Mouse (Mus musculus) limb, embryonic 12.5 days (tissue): Measurements from ENCODE around the gene Rhox4a. TPM values are rescaled to one million over a fixed set of nuclear protein-coding genes. Genes with fewer than 3 reads are reported as not detected.
"Not testable (repeated sequence)": the region's sequence is repeated elsewhere in the genome, so short reads cannot be mapped to it uniquely, and the experiment has no call there.

Source experiments
- ATAC-seq: fragments of 200-750 bp; cut with Nextera tagmentation; 2 replicates; pipeline ENCODE4 v1.8.0; 2017; ENCODE audit warnings: low read depth, moderate TSS enrichment; ENCODE audit not compliant: insufficient number of reproducible peaks, insufficient read depth, low FRiP score, low TSS enrichment
- H3K27ac ChIP-seq: fragments of 300-500 bp; sonication (generic); 2 replicates; pipeline ENCODE4 v1.5.1; 2016; ENCODE audit warnings: mild to moderate bottlenecking, moderate library complexity
- H3K27me3 ChIP-seq: fragments of 300-500 bp; sonication (generic); 2 replicates; pipeline ENCODE4 v1.6.1; 2016; ENCODE audit warnings: mild to moderate bottlenecking, moderate library complexity
- H3K36me3 ChIP-seq: fragments of 300-500 bp; sonication (generic); 2 replicates; pipeline ENCODE4 v1.6.1; 2016; ENCODE audit warnings: mild to moderate bottlenecking, moderate library complexity
- H3K4me1 ChIP-seq: fragments of 300-500 bp; sonication (generic); replicated peaks from 2 replicates; pipeline ENCODE4 v1.6.1; 2016
- H3K4me2 ChIP-seq: fragments of 300-500 bp; sonication (generic); 2 replicates; pipeline ENCODE4 v1.6.1; 2016; ENCODE audit warnings: mild to moderate bottlenecking, moderate library complexity
- H3K4me3 ChIP-seq: fragments of 300-500 bp; sonication (generic); replicated peaks from 2 replicates; pipeline ENCODE4 v1.5.1; 2016; ENCODE audit warnings: mild to moderate bottlenecking
- H3K9ac ChIP-seq: fragments of 300-500 bp; sonication (generic); replicated peaks from 2 replicates; pipeline ENCODE4 v1.6.1; 2016; ENCODE audit warnings: mild to moderate bottlenecking, moderate library complexity
- H3K9me3 ChIP-seq: fragments of 300-500 bp; sonication (generic); 2 replicates; pipeline ENCODE4 v1.6.1; 2016; ENCODE audit warnings: mild to moderate bottlenecking, moderate library complexity
- WGBS: fragments of 180-500 bp; shearing (Covaris S2); methylation state at CpG from one replicate; pipeline ENCODE4 v1.1.7; 2016; 5-methylcytosine and 5-hydroxymethylcytosine counted together
- polyA plus RNA-seq: library from polyadenylated mRNA; unstranded; fragments of >200 nt; fragmentation: Nextera tagmentation; extraction: Ambion mirVana; gene quantifications from 2 replicates; pipeline ENCODE4 v1.2.1, GENCODE M21; 2016

The Rhox4a gene
- polyA plus RNA-seq, result not detected in 2 replicates

DNA sequence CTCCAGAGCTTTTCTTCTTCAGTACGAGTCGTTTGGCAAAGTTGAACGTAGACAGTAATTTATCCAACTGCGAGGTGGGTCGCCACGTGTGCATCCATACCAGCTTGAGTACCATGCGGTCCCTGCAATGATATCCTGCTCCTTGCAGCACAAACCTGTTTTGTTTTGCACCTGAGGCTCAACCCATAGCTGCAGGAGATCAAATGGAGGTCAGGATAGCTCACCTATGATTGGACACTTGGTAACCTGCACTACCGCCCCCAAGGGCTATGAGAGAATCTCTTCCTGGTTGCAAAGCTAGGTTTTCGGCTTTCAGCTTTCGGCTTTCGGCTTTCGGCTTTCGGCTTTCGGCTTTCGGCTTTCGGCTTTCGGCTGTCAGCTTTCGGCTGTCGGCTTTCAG is at the start of gene Rhox4a:
Rhox4a (plus strand) TSS at position 301 of the 400 bp plus-strand sequence.
- not testable (repeated sequence) for H3K36me3 ChIP-seq, H3K4me2 ChIP-seq, H3K27me3 ChIP-seq, H3K4me3 ChIP-seq, H3K9ac ChIP-seq, H3K27ac ChIP-seq, H3K4me1 ChIP-seq, H3K9me3 ChIP-seq, ATAC-seq
- 87% methylated on average over 11 of the region's 19 CpGs for WGBS

DNA sequence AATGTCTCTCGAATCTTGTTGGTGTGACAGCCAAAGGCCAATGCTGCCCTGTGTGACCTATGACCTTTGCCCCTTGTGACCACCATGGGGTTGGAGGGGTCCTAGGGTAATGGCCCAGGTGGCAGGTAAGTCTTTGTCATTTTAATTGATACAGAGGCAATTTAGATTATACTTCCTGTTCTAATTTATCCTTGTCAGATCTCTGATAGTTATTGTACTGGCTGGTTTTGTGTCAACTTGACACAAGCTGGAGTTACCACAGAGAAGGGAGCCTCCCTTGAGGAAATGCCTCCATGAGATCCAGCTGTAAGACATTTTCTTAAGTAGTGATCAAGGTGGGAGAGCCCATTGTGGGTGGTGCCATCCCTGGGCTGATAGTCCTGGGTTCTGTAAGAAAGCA is 43.0 kb upstream of the Rhox4a start, which contains the start of gene Rhox1:
Rhox1 (minus strand) TSS at position 101 of the 400 bp plus-strand sequence.
- not testable (repeated sequence) for H3K27ac ChIP-seq, H3K4me3 ChIP-seq, ATAC-seq, H3K4me1 ChIP-seq, H3K36me3 ChIP-seq, H3K4me2 ChIP-seq, H3K9ac ChIP-seq, H3K27me3 ChIP-seq, H3K9me3 ChIP-seq
- WGBS, result 55% methylated on average over 1 of the region's 1 CpGs

DNA sequence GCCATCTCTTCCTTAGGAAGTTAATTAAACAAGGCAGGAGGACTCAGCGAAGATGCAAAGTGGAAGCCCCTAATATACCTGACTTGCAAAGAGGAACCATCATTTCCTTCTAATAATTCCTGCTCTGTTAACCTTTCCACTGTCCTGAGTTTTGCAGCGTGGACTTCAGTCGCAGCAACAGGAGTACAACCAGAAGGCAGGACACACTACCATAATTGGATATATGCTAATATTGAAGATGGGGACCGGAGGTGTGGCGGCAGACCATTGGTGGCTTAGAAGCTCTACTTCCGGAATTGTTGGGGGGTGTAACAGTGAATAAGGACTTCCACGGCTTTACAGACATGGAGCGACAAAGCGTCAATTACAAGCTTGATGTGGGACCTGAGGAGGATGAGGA is 20.5 kb upstream of the Rhox4a start, which contains the start of gene Rhox2a:
Rhox2a (plus strand) TSS at position 301 of the 400 bp plus-strand sequence.
- H3K4me1 ChIP-seq, result not testable (repeated sequence)

DNA sequence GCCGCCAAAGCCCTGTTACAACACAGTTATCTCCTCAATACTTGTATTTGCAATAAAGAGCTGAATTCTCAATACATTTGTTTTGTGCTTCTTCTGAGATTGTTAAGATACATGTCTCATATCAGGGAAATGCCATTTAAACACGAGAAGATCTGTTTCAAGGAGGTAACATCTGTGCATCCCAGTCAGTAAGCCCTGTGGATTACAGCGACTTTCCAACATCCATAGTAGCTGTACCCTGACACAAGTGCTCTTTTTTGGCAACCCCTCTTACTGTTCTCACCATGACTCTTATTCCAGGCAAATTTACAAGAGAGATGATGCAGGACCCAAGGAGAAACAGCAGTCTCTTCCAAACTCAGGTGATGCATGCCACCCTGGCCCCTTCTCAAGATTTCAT is 15.5 kb upstream of the Rhox4a start, which contains the start of gene Rhox3a:
Rhox3a (plus strand) TSS at position 301 of the 400 bp plus-strand sequence.
- H3K4me2 ChIP-seq, H3K4me1 ChIP-seq, H3K4me3 ChIP-seq, H3K27ac ChIP-seq, ATAC-seq, H3K27me3 ChIP-seq, H3K36me3 ChIP-seq, H3K9ac ChIP-seq, H3K9me3 ChIP-seq: not testable (repeated sequence)
- 92% methylated on average over 1 of the region's 3 CpGs for WGBS

More for the DNA sequence above, 20.5 kb upstream of the Rhox4a start, which contains the start of gene Rhox2a:
- H3K36me3 ChIP-seq, H3K9ac ChIP-seq, H3K27ac ChIP-seq, ATAC-seq, H3K4me2 ChIP-seq, H3K9me3 ChIP-seq, H3K27me3 ChIP-seq, H3K4me3 ChIP-seq: not testable (repeated sequence)
- 100% methylated on average over 2 of the region's 9 CpGs for WGBS

Other genes with a start within 250 kb of the Rhox4a start
- gene Sowahd, start 216.5 kb upstream of the Rhox4a start, polyA plus RNA-seq, result not detected in 2 replicates
- 532 and 542 TPM in 2 replicates for gene Rpl39, start 179.9 kb upstream of the Rhox4a start, polyA plus RNA-seq
- gene Upf3b, start 155.0 kb upstream of the Rhox4a start, polyA plus RNA-seq, result 21.2 and 22.2 TPM in 2 replicates
- gene Nkap, start 138.5 kb upstream of the Rhox4a start, polyA plus RNA-seq, result 17.5 and 19.8 TPM in 2 replicates
- not detected in 2 replicates for gene Akap14, start 96.5 kb upstream of the Rhox4a start, polyA plus RNA-seq
- 393 and 398 TPM in 2 replicates for gene Ndufa1, start 74.2 kb upstream of the Rhox4a start, polyA plus RNA-seq
- 13.0 and 14.4 TPM in 2 replicates for gene Rnf113a1, start 74.1 kb upstream of the Rhox4a start, polyA plus RNA-seq
- gene Gm9, start 54.3 kb upstream of the Rhox4a start, polyA plus RNA-seq, result not detected in 2 replicates
- not detected in 2 replicates for gene Rhox1, start 43.1 kb upstream of the Rhox4a start, polyA plus RNA-seq
- not detected in 2 replicates for gene Rhox2a, start 20.4 kb upstream of the Rhox4a start, polyA plus RNA-seq
- not detected in 2 replicates for gene Rhox3a, start 15.4 kb upstream of the Rhox4a start, polyA plus RNA-seq
- gene Rhox3a2, start 114.7 kb downstream of the Rhox4a start, polyA plus RNA-seq, result not detected in 2 replicates
- not detected in 2 replicates for gene Rhox4a2, start 125.5 kb downstream of the Rhox4a start, polyA plus RNA-seq
- not detected in 2 replicates for gene Rhox2b, start 146.7 kb downstream of the Rhox4a start, polyA plus RNA-seq
- 0.30 TPM in 1 of 2 replicates, not detected in the other for gene Rhox4b, start 167.2 kb downstream of the Rhox4a start, polyA plus RNA-seq
- gene Rhox2c, start 188.3 kb downstream of the Rhox4a start, polyA plus RNA-seq, result not detected in 2 replicates
- gene Rhox3c, start 193.2 kb downstream of the Rhox4a start, polyA plus RNA-seq, result not detected in 2 replicates
- gene Rhox4c, start 215.0 kb downstream of the Rhox4a start, polyA plus RNA-seq, result not detected in 2 replicates
- gene Rhox2d, start 228.1 kb downstream of the Rhox4a start, polyA plus RNA-seq, result not detected in 2 replicates
- gene Rhox4d, start 249.0 kb downstream of the Rhox4a start, polyA plus RNA-seq, result not detected in 2 replicates